Mouse (Mus musculus): ENCODE results near the gene Higd1a.

- TF ChIP-seq POLR2A (IDR thresholded peaks at IDR 0.05; ENCODE audit: borderline replicate concordance, low read depth, low read length) (no peak), CTCF (IDR thresholded peaks at IDR 0.05; ENCODE audit: low read depth, low read length) (no peak)
These were observed 50.2 kb downstream of the Higd1a start for GRCm38 (mm10) chr9:121807947-121808346.

Measured in bone marrow macrophage, adult 2 months (primary cell).